Mouse (Mus musculus): ENCODE data around the gene Tas1r2. TPM values are rescaled to one million over a fixed set of nuclear protein-coding genes. Genes with fewer than 3 reads are reported as not detected.

Tas1r2 gene
- polyA plus RNA-seq, 1 experiment from 2014 or later: not detected

DNA sequence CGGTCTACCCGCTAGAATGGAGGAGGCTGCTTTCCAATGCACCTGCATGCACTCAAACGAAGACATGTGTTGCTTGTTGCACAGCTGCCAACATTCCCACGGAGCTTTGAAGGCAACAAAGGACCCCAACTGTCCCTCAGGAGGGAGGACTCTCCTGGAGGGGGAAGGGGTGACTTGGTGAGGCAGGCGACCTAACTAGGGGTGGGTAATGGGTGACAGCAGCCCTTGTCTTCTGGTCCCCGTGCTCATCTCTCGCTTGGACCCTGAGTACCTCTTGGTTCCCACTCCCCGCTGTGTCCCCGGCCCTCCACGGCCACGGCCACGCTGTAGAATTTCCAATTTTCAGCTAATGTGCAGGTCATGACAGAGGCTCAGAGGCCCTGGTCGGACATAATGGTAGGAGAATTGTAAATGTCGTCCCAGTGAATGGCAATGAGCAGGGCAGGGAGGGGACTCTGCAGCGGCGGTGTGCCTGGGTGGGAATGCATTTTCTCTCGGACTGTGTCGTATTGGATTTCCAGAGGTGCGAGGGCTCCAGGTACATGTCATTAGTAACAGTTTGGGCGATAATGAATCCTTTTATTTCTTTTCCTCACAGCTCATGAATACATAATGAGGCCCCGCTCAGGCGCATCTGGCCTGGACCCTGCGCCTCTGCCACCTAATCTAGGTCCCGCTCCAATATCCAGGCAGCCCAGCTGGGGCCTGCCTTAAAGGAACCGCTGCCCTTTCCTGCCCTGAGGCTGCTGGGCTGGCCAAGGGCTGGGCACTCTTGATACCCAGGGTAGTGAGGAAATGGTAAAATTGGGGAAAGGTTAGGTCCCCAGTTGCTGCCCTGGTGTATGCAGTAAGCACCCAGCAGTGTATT, 57.4 kb downstream of the Tas1r2 start:
- H3K9me3 ChIP-seq (ENCODE audit: control insufficient read depth, low read length): no peaks in the 10 kb centered on the region
- H3K9ac ChIP-seq (replicated peaks; ENCODE audit: low read depth, low read length): no peak overlapping the region
- ATAC-seq (ENCODE audit: low read depth): no peak
- H3K4me3 ChIP-seq (ENCODE audit: low read depth, low read length): no peak overlapping the region
- no peaks in the 10 kb centered on the region for H3K27me3 ChIP-seq (ENCODE audit: control insufficient read depth, insufficient read depth, low read length)
- H3K4me2 ChIP-seq (ENCODE audit: low read depth, low read length): no peak overlapping the region
- WGBS: 23% methylated on average over 25 of the region's 25 CpGs
- 0 out of 2 replicates have a peak, but pooled peaks cover 4% of the 10 kb centered on the region for H3K4me1 ChIP-seq (ENCODE audit: control insufficient read depth, insufficient read depth, low read length)
- no peak overlapping the region for H3K27ac ChIP-seq (ENCODE audit: low read depth, low read length)
- H3K36me3 ChIP-seq (ENCODE audit: control insufficient read depth, insufficient read depth, low read length): no peaks in the 10 kb centered on the region

DNA sequence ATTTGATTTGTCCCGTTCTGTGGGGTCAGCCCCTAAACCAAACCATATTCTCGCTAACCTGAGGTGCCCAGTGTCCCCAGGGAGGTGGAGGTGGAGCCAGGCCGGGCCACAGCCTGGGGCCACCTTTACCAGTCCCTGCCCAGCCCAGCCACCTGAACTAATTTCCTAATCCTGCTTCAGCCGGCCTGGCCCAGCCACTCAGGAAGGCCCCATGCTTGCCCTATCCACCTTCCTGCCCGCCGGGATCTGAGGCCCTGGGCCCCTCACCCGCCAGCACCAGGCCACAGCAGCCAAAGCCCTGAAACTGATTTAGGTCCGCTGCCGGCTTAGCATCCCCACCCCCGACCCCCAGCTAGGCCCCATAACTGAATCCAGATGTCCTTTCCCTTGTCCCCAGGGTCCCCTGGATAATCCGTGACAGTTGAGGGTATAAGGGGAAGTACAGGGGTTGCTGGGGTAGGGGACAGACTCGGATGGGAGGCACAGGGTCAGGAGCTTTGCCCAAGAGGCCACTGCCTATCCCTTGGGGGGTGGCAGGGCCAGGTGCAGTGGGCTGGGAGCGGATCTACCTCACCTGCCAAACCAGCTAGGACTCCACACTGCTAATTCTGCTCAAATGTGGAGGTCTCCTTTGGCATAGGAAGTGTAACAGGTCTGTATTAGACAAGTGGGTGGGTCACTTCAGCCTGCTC, 62.0 kb downstream of the Tas1r2 start:
- no peak overlapping the region for H3K4me2 ChIP-seq (ENCODE audit: low read depth, low read length)
- H3K9ac ChIP-seq (replicated peaks; ENCODE audit: low read depth, low read length): no peak overlapping the region
- H3K4me3 ChIP-seq (ENCODE audit: low read depth, low read length): no peak overlapping the region
- no peaks in the 10 kb centered on the region for H3K36me3 ChIP-seq (ENCODE audit: control insufficient read depth, insufficient read depth, low read length)
- 47% methylated on average over 13 of the region's 13 CpGs for WGBS
- ATAC-seq (ENCODE audit: low read depth): no peak
- H3K27ac ChIP-seq (ENCODE audit: low read depth, low read length): no peak overlapping the region
- H3K27me3 ChIP-seq (ENCODE audit: control insufficient read depth, insufficient read depth, low read length): no peaks in the 10 kb centered on the region
- H3K4me1 ChIP-seq (ENCODE audit: control insufficient read depth, insufficient read depth, low read length): 0 out of 2 replicates have a peak, but pooled peaks cover 4% of the 10 kb centered on the region
- H3K9me3 ChIP-seq (ENCODE audit: control insufficient read depth, low read length): no peaks in the 10 kb centered on the region

GRCm38 (mm10) chr4:139716477-139717169, 63.3 kb downstream of the Tas1r2 start:
- Histone ChIP-seq H3K9me3 (ENCODE audit: control insufficient read depth, low read length) (no peaks in the 10 kb centered on the region), H3K27me3 (ENCODE audit: control insufficient read depth, insufficient read depth, low read length) (no peaks in the 10 kb centered on the region), H3K4me2 (ENCODE audit: low read depth, low read length) (no peak overlapping the region), H3K9ac (replicated peaks; ENCODE audit: low read depth, low read length) (no peak overlapping the region), H3K4me3 (ENCODE audit: low read depth, low read length) (no peak overlapping the region), H3K4me1 (ENCODE audit: control insufficient read depth, insufficient read depth, low read length) (no peaks in the 10 kb centered on the region), H3K27ac (ENCODE audit: low read depth, low read length) (no peak overlapping the region), H3K36me3 (ENCODE audit: control insufficient read depth, insufficient read depth, low read length) (no peaks in the 10 kb centered on the region)
- WGBS: 87% methylated on average over 10 of the region's 10 CpGs
- ATAC-seq (ENCODE audit: low read depth): no peak

GRCm38 (mm10) chr4:139718978-139719377, 65.6 kb downstream of the Tas1r2 start:
- Histone ChIP-seq H3K36me3 (ENCODE audit: control insufficient read depth, insufficient read depth, low read length) (no peaks in the 10 kb centered on the region), H3K4me2 (ENCODE audit: low read depth, low read length) (no peak overlapping the region), H3K9ac (replicated peaks; ENCODE audit: low read depth, low read length) (no peak overlapping the region), H3K27ac (ENCODE audit: low read depth, low read length) (no peak overlapping the region), H3K4me1 (ENCODE audit: control insufficient read depth, insufficient read depth, low read length) (no peaks in the 10 kb centered on the region), H3K4me3 (ENCODE audit: low read depth, low read length) (no peak overlapping the region), H3K27me3 (ENCODE audit: control insufficient read depth, insufficient read depth, low read length) (no peaks in the 10 kb centered on the region), H3K9me3 (ENCODE audit: control insufficient read depth, low read length) (no peaks in the 10 kb centered on the region)
- ATAC-seq (ENCODE audit: low read depth): no peak
- WGBS: 73% methylated on average over 5 of the region's 5 CpGs

Small RNA genes lying within 50 kb of the gene (microRNA-seq; reads per million reads assigned to microRNA genes)
- gene Mir7020: not detected

Other genes with a start within 250 kb of the Tas1r2 start
- 7.2 TPM in 2 replicates for gene Iffo2, start 123.0 kb upstream of the Tas1r2 start, polyA plus RNA-seq (2014; fragmentation: Nextera tagmentation; extraction: Ambion mirVana)
- gene Gm21969, start 50.4 kb upstream of the Tas1r2 start, polyA plus RNA-seq (2014; fragmentation: Nextera tagmentation; extraction: Ambion mirVana): not detected in 2 replicates
- 13.5 and 21.7 TPM in 2 replicates for gene Aldh4a1, start 30.7 kb upstream of the Tas1r2 start, polyA plus RNA-seq (2014; fragmentation: Nextera tagmentation; extraction: Ambion mirVana)
- gene Pax7, start 180.0 kb downstream of the Tas1r2 start, polyA plus RNA-seq (2014; fragmentation: Nextera tagmentation; extraction: Ambion mirVana): 0.19 and 0.27 TPM in 2 replicates